Mouse (Mus musculus) embryonic stem cell, embryonic (primary cell): ENCODE measurements around the gene Nppa.

Experiments
- CTCF ChIA-PET, 4 experiments: fragments of 300-600 bp in 2 of 4; fragments of 350-600 bp in 2 of 4; sonication (Branson Sonifier 250); formaldehyde crosslinking; loops; one replicate each; lab custom pipeline; 2022; ENCODE audit warnings: inconsistent platforms in 2 of 4; lab: Charles Lee
- POLR2A ChIA-PET, 4 experiments: fragments of 300-600 bp in 2 of 4; fragments of 350-600 bp in 2 of 4; sonication (Branson Sonifier 250); formaldehyde crosslinking; loops; one replicate each; lab custom pipeline; 2022; ENCODE audit warnings: antibody characterized with exemption in 4 of 4, inconsistent platforms in 1 of 4; lab: Charles Lee

Gene Nppa

GRCm38 (mm10) chr4:148000202-148000772 lies at the start of gene Nppa:
Nppa (plus strand) TSS chr4:148000722.
- POLR2A ChIA-PET = interaction anchor here in 2 of 4 experiments (0.6 to 3.5 kb wide), 19 partner anchors 10 to 475 kb away, joined by 3 to 24 read pairs (median 3); partner anchors contain the start of genes Clcn6 (in 2 of the 2), Nppb (in 2 of the 2) and Mthfr (in 1 of the 2)
- CTCF ChIA-PET = interaction anchor here in 3 of 4 experiments (0.6 to 1.5 kb wide), 6 partner anchors 16 to 287 kb away, joined by 3 to 5 read pairs (median 3); partner anchors contain the start of gene Disp3 (in 1 of the 3)

GRCm38 (mm10) chr4:147953590-147953989 lies 46.9 kb upstream of the Nppa start:
- POLR2A ChIA-PET = interaction anchor here in 1 of 4 experiments (0.9 to 1.3 kb wide), 6 partner anchors 10 to 91 kb away, joined by 3 to 7 read pairs (median 4); partner anchors contain the start of genes Clcn6, Mthfr and Plod1
- CTCF ChIA-PET = interaction anchor here in 3 of 4 experiments (0.6 to 1.4 kb wide), 22 partner anchors 10 to 1298 kb away, joined by 3 to 11 read pairs (median 4); partner anchors contain the start of genes Fbxo2 (in 1 of the 3), Fbxo44 (in 1 of the 3), Fbxo6 (in 1 of the 3) and Nppb (in 1 of the 3)

- CTCF ChIA-PET = interaction anchor here in 2 of 4 experiments (0.6 to 3.0 kb wide), 15 partner anchors 9 to 635 kb away, joined by 3 to 15 read pairs (median 4); partner anchors contain the start of genes Disp3 (in 1 of the 2) and Nppb (in 1 of the 2)
- POLR2A ChIA-PET = interaction anchor here in 2 of 4 experiments (0.6 to 2.0 kb wide), 10 partner anchors 9 to 203 kb away, joined by 3 to 9 read pairs (median 4); partner anchors contain the start of genes Fbxo2 (in 1 of the 2), Fbxo44 (in 1 of the 2), Fv1 (in 1 of the 2) and Miip (in 1 of the 2)
Observed at GRCm38 (mm10) chr4:147957141-147957540, 43.4 kb upstream of the Nppa start.

GRCm38 (mm10) chr4:147959881-147960831 lies 40.4 kb upstream of the Nppa start:
- ChIA-PET POLR2A (interaction anchor here in 3 of 4 experiments (0.6 to 4.5 kb wide), 29 partner anchors 9 to 645 kb away, joined by 3 to 33 read pairs (median 4); partner anchors contain the start of genes Clcn6 (in 2 of the 3), Mthfr (in 2 of the 3), Nppa (in 1 of the 3) and Nppb (in 1 of the 3)), CTCF (interaction anchor here (0.5 to 2.6 kb wide), 37 partner anchors 8 to 471 kb away, joined by 3 to 20 read pairs (median 4); partner anchors contain the start of genes Fbxo6 (in 1 of the 4), Nppb (in 1 of the 4) and Plod1 (in 1 of the 4))

GRCm38 (mm10) chr4:147962781-147963180 lies 37.7 kb upstream of the Nppa start:
- ChIA-PET CTCF (interaction anchor here in 2 of 4 experiments (0.8 to 2.0 kb wide), 11 partner anchors 10 to 202 kb away, joined by 3 to 11 read pairs (median 3); partner anchors contain the start of genes Fbxo2 (in 1 of the 2) and Fbxo44 (in 1 of the 2)), POLR2A (interaction anchor here (0.5 to 4.5 kb wide), 43 partner anchors 11 to 664 kb away, joined by 3 to 33 read pairs (median 4); partner anchors contain the start of genes Clcn6 (in 1 of the 4), Fbxo6 (in 1 of the 4), Mthfr (in 1 of the 4) and Nppb (in 1 of the 4))

GRCm38 (mm10) chr4:147963623-147964022 lies 36.9 kb upstream of the Nppa start:
- CTCF ChIA-PET = interaction anchor here in 3 of 4 experiments (0.8 to 2.0 kb wide), 6 partner anchors 10 to 153 kb away, joined by 3 to 11 read pairs (median 4); no protein-coding TSS in a partner anchor
- POLR2A ChIA-PET = interaction anchor here in 3 of 4 experiments (0.7 to 4.5 kb wide), 27 partner anchors 10 to 636 kb away, joined by 3 to 33 read pairs (median 4); partner anchors contain the start of genes Nppb (in 2 of the 3), Clcn6 (in 1 of the 3), Mthfr (in 1 of the 3) and Plod1 (in 1 of the 3)

GRCm38 (mm10) chr4:147965712-147966111 lies 34.8 kb upstream of the Nppa start:
- CTCF ChIA-PET = interaction anchor here (0.5 to 2.3 kb wide), 8 partner anchors 8 to 642 kb away, joined by 3 to 8 read pairs (median 4); no protein-coding TSS in a partner anchor
- POLR2A ChIA-PET = interaction anchor here in 3 of 4 experiments (0.7 to 3.1 kb wide), 17 partner anchors 20 to 483 kb away, joined by 3 to 13 read pairs (median 3); partner anchors contain the start of genes Clcn6 (in 3 of the 3), Mthfr (in 3 of the 3), Nppb (in 2 of the 3) and Mtor (in 1 of the 3)

GRCm38 (mm10) chr4:147968816-147969215 lies 31.7 kb upstream of the Nppa start:
- POLR2A ChIA-PET = interaction anchor here in 2 of 4 experiments (1.0 to 1.6 kb wide), 5 partner anchors 9 to 71 kb away, joined by 3 to 4 read pairs (median 4); partner anchors contain the start of genes Clcn6 (in 1 of the 2) and Mthfr (in 1 of the 2)
- CTCF ChIA-PET = interaction anchor here in 2 of 4 experiments (0.7 to 2.8 kb wide), 3 partner anchors 8 to 46 kb away, joined by 3 to 9 read pairs (median 4); no protein-coding TSS in a partner anchor

GRCm38 (mm10) chr4:147969337-147969736 lies 31.2 kb upstream of the Nppa start:
- POLR2A ChIA-PET = interaction anchor here in 2 of 4 experiments (1.0 to 1.6 kb wide), 6 partner anchors 9 to 71 kb away, joined by 3 to 4 read pairs (median 4); partner anchors contain the start of genes Clcn6 (in 1 of the 2) and Mthfr (in 1 of the 2)
- CTCF ChIA-PET = interaction anchor here in 3 of 4 experiments (0.6 to 2.8 kb wide), 6 partner anchors 9 to 97 kb away, joined by 3 to 9 read pairs (median 4); partner anchors contain the start of gene Nppb (in 1 of the 3)

- ChIA-PET CTCF (interaction anchor here in 2 of 4 experiments (1.1 to 1.8 kb wide), 2 partner anchors 9 to 39 kb away, joined by 4 read pairs; partner anchors contain the start of gene Nppb (in 1 of the 2)), POLR2A (interaction anchor here in 2 of 4 experiments (0.6 to 1.1 kb wide), 4 partner anchors 9 to 436 kb away, joined by 3 to 9 read pairs (median 5); partner anchors contain the start of gene Nppb (in 1 of the 2))
Observed at GRCm38 (mm10) chr4:147976237-147976636, 24.3 kb upstream of the Nppa start.

- ChIA-PET CTCF (no interaction called here), POLR2A (no interaction called here)
Observed at GRCm38 (mm10) chr4:147977726-147978125, 22.8 kb upstream of the Nppa start.

GRCm38 (mm10) chr4:147978391-147978790 lies 22.1 kb upstream of the Nppa start:
- ChIA-PET POLR2A (no interaction called here), CTCF (no interaction called here)

GRCm38 (mm10) chr4:147979441-147979860 lies 21.1 kb upstream of the Nppa start:
- ChIA-PET POLR2A (interaction anchor here in 1 of 4 experiments (0.5 kb wide), 1 partner anchor 12 kb away, joined by 4 read pairs; no protein-coding TSS in a partner anchor), CTCF (no interaction called here)

- CTCF ChIA-PET = interaction anchor here (0.5 to 2.1 kb wide), 23 partner anchors 8 to 807 kb away, joined by 3 to 8 read pairs (median 3); partner anchors contain the start of genes Nppa (in 1 of the 4) and Plod1 (in 1 of the 4)
- POLR2A ChIA-PET = interaction anchor here in 3 of 4 experiments (0.6 to 5.0 kb wide), 47 partner anchors 9 to 615 kb away, joined by 3 to 24 read pairs (median 4); partner anchors contain the start of genes Clcn6 (in 2 of the 3), Mthfr (in 2 of the 3), Nppa (in 2 of the 3) and Fbxo2 (in 1 of the 3)
Observed at GRCm38 (mm10) chr4:147985205-147986132, 15.1 kb upstream of the Nppa start, which contains the start of gene Nppb. Nppb (plus strand) TSS chr4:147985788.
